Mouse (Mus musculus): ENCODE data around the gene Srrt. TPM values are rescaled to one million over a fixed set of nuclear protein-coding genes. Genes with fewer than 3 reads are reported as not detected.

Srrt gene
- 138 and 140 TPM in 2 replicates for polyA plus RNA-seq (2014; fragmentation: Nextera tagmentation; extraction: Ambion mirVana)

- H3K4me3 ChIP-seq (ENCODE audit: low read depth, low read length): peak within 1 kb of the TSS; percentile 94
- no peaks in the 10 kb centered on the region for H3K27me3 ChIP-seq (ENCODE audit: control insufficient read depth, insufficient read depth, low read length)
- peak within 1 kb of the TSS; percentile 63 for H3K4me2 ChIP-seq (replicated peaks; ENCODE audit: low read depth, low read length)
- DNase-seq (ENCODE audit: low spot score) (peak; percentile 90), ATAC-seq (ENCODE audit: low FRiP score) (peak; percentile 89)
- peaks cover 8% of the 10 kb centered on the region; the same call in 1 of the 2 replicates for H3K4me1 ChIP-seq (replicated peaks; ENCODE audit: control insufficient read depth, insufficient read depth, low read length)
- H3K36me3 ChIP-seq (ENCODE audit: control insufficient read depth, insufficient read depth, low read length): peaks cover 3% of the 10 kb centered on the region; the same call in 1 of the 2 replicates
- H3K9ac ChIP-seq (ENCODE audit: low read depth, low read length): peak within 1 kb of the TSS; percentile 98
- H3K9me3 ChIP-seq (ENCODE audit: control insufficient read depth, low read length): no peaks in the 10 kb centered on the region
- peak within 1 kb of the TSS; percentile 98 for H3K27ac ChIP-seq (ENCODE audit: low read depth, low read length)
- WGBS: under 1% methylated on average over 55 of the region's 72 CpGs
These were observed at the start of gene Srrt for GRCm38 (mm10) chr5:137307071-137307912. Gene Srrt (minus strand): TSS chr5:137307674.

GRCm38 (mm10) chr5:137354091-137354490, 46.6 kb upstream of the Srrt start:
- Histone ChIP-seq H3K4me3 (ENCODE audit: low read depth, low read length) (no peak overlapping the region), H3K9ac (ENCODE audit: low read depth, low read length) (no peak overlapping the region), H3K4me2 (replicated peaks; ENCODE audit: low read depth, low read length) (no peak overlapping the region), H3K9me3 (ENCODE audit: control insufficient read depth, low read length) (no peaks in the 10 kb centered on the region), H3K36me3 (ENCODE audit: control insufficient read depth, insufficient read depth, low read length) (peaks cover 9% of the 10 kb centered on the region; the same call in 1 of the 2 replicates), H3K4me1 (replicated peaks; ENCODE audit: control insufficient read depth, insufficient read depth, low read length) (0 out of 2 replicates have a peak, but pooled peaks cover 2% of the 10 kb centered on the region), H3K27me3 (ENCODE audit: control insufficient read depth, insufficient read depth, low read length) (no peaks in the 10 kb centered on the region), H3K27ac (ENCODE audit: low read depth, low read length) (no peak overlapping the region)
- ATAC-seq (ENCODE audit: low FRiP score) (no peak), DNase-seq (ENCODE audit: low spot score) (no peak)
- 88% methylated on average over 17 of the region's 17 CpGs for WGBS

GRCm38 (mm10) chr5:137352011-137352975, 44.8 kb upstream of the Srrt start:
- peaks cover 6% of the 10 kb centered on the region; the same call in 1 of the 2 replicates for H3K4me1 ChIP-seq (replicated peaks; ENCODE audit: control insufficient read depth, insufficient read depth, low read length)
- 20% methylated on average over 16 of the region's 16 CpGs for WGBS
- no peaks in the 10 kb centered on the region for H3K27me3 ChIP-seq (ENCODE audit: control insufficient read depth, insufficient read depth, low read length)
- DNase-seq (ENCODE audit: low spot score) (peak; percentile 31), ATAC-seq (ENCODE audit: low FRiP score) (no peak)
- peak overlapping the region; percentile 85 for H3K4me2 ChIP-seq (replicated peaks; ENCODE audit: low read depth, low read length)
- H3K9ac ChIP-seq (ENCODE audit: low read depth, low read length): peak overlapping the region; percentile 2; the same call in 1 of the 2 replicates
- peaks cover 6% of the 10 kb centered on the region; the same call in 1 of the 2 replicates for H3K36me3 ChIP-seq (ENCODE audit: control insufficient read depth, insufficient read depth, low read length)
- H3K9me3 ChIP-seq (ENCODE audit: control insufficient read depth, low read length): no peaks in the 10 kb centered on the region
- H3K27ac ChIP-seq (ENCODE audit: low read depth, low read length): no peak overlapping the region
- peak overlapping the region; percentile 87 for H3K4me3 ChIP-seq (ENCODE audit: low read depth, low read length)

GRCm38 (mm10) chr5:137351394-137351793, 43.9 kb upstream of the Srrt start:
- DNase-seq (ENCODE audit: low spot score): no peak
- no peak for ATAC-seq (ENCODE audit: low FRiP score)
- peak overlapping the region; percentile 92 for H3K9ac ChIP-seq (ENCODE audit: low read depth, low read length)
- 8% methylated on average over 4 of the region's 4 CpGs for WGBS
- no peaks in the 10 kb centered on the region for H3K9me3 ChIP-seq (ENCODE audit: control insufficient read depth, low read length)
- no peak overlapping the region for H3K27ac ChIP-seq (ENCODE audit: low read depth, low read length)
- H3K4me3 ChIP-seq (ENCODE audit: low read depth, low read length): peak overlapping the region; percentile 87
- peaks cover 6% of the 10 kb centered on the region; the same call in 1 of the 2 replicates for H3K36me3 ChIP-seq (ENCODE audit: control insufficient read depth, insufficient read depth, low read length)
- peak overlapping the region; percentile 85 for H3K4me2 ChIP-seq (replicated peaks; ENCODE audit: low read depth, low read length)
- H3K27me3 ChIP-seq (ENCODE audit: control insufficient read depth, insufficient read depth, low read length): no peaks in the 10 kb centered on the region
- peaks cover 6% of the 10 kb centered on the region; the same call in 1 of the 2 replicates for H3K4me1 ChIP-seq (replicated peaks; ENCODE audit: control insufficient read depth, insufficient read depth, low read length)

- DNase-seq (ENCODE audit: low spot score): peak; percentile 41
- peak overlapping the region; percentile 92 for H3K9ac ChIP-seq (ENCODE audit: low read depth, low read length)
- peaks cover 4% of the 10 kb centered on the region; the same call in 1 of the 2 replicates for H3K36me3 ChIP-seq (ENCODE audit: control insufficient read depth, insufficient read depth, low read length)
- peak overlapping the region; percentile 87 for H3K4me3 ChIP-seq (ENCODE audit: low read depth, low read length)
- peaks cover 6% of the 10 kb centered on the region; the same call in 1 of the 2 replicates for H3K4me1 ChIP-seq (replicated peaks; ENCODE audit: control insufficient read depth, insufficient read depth, low read length)
- H3K27ac ChIP-seq (ENCODE audit: low read depth, low read length): no peak overlapping the region
- WGBS: 0% methylated on average over 8 of the region's 8 CpGs
- no peaks in the 10 kb centered on the region for H3K27me3 ChIP-seq (ENCODE audit: control insufficient read depth, insufficient read depth, low read length)
- no peaks in the 10 kb centered on the region for H3K9me3 ChIP-seq (ENCODE audit: control insufficient read depth, low read length)
- ATAC-seq (ENCODE audit: low FRiP score): no peak
- peak overlapping the region; percentile 85 for H3K4me2 ChIP-seq (replicated peaks; ENCODE audit: low read depth, low read length)
These were observed 43.5 kb upstream of the Srrt start for GRCm38 (mm10) chr5:137351058-137351380.

- WGBS: under 1% methylated on average over 52 of the region's 55 CpGs
- peak overlapping the region; percentile 92 for H3K9ac ChIP-seq (ENCODE audit: low read depth, low read length)
- DNase-seq (ENCODE audit: low spot score) (peak; percentile 53), ATAC-seq (ENCODE audit: low FRiP score) (peak; percentile 52)
- H3K36me3 ChIP-seq (ENCODE audit: control insufficient read depth, insufficient read depth, low read length): no peaks in the 10 kb centered on the region
- peak overlapping the region; percentile 87 for H3K4me3 ChIP-seq (ENCODE audit: low read depth, low read length)
- no peaks in the 10 kb centered on the region for H3K9me3 ChIP-seq (ENCODE audit: control insufficient read depth, low read length)
- peak overlapping the region; percentile 85 for H3K4me2 ChIP-seq (replicated peaks; ENCODE audit: low read depth, low read length)
- H3K4me1 ChIP-seq (replicated peaks; ENCODE audit: control insufficient read depth, insufficient read depth, low read length): peaks cover 6% of the 10 kb centered on the region; the same call in 1 of the 2 replicates
- H3K27ac ChIP-seq (ENCODE audit: low read depth, low read length): peak overlapping the region; percentile 79
- no peaks in the 10 kb centered on the region for H3K27me3 ChIP-seq (ENCODE audit: control insufficient read depth, insufficient read depth, low read length)
These were observed 43.0 kb upstream of the Srrt start for GRCm38 (mm10) chr5:137350205-137351057.

- DNase-seq (ENCODE audit: low spot score) (peak; percentile 89), ATAC-seq (ENCODE audit: low FRiP score) (peak; percentile 93)
- Histone ChIP-seq H3K4me2 (replicated peaks; ENCODE audit: low read depth, low read length) (peak within 1 kb of the TSS; percentile 85), H3K4me1 (replicated peaks; ENCODE audit: control insufficient read depth, insufficient read depth, low read length) (peaks cover 6% of the 10 kb centered on the region; the same call in 1 of the 2 replicates), H3K36me3 (ENCODE audit: control insufficient read depth, insufficient read depth, low read length) (no peaks in the 10 kb centered on the region), H3K27me3 (ENCODE audit: control insufficient read depth, insufficient read depth, low read length) (no peaks in the 10 kb centered on the region), H3K9me3 (ENCODE audit: control insufficient read depth, low read length) (no peaks in the 10 kb centered on the region), H3K4me3 (ENCODE audit: low read depth, low read length) (peak within 1 kb of the TSS; percentile 87), H3K27ac (ENCODE audit: low read depth, low read length) (peak within 1 kb of the TSS; percentile 79), H3K9ac (ENCODE audit: low read depth, low read length) (peak within 1 kb of the TSS; percentile 92)
- WGBS: 2% methylated on average over 32 of the region's 32 CpGs
These were observed 42.1 kb upstream of the Srrt start, which contains the start of gene Ephb4 for GRCm38 (mm10) chr5:137349384-137350204. Gene Ephb4 (plus strand): TSS chr5:137350109.

Measured in hindbrain, embryonic 11.5 days (tissue).